Mouse (Mus musculus) spleen, postnatal 0 days (tissue): ENCODE results near the gene Eno3. TPM values are rescaled to one million over a fixed set of nuclear protein-coding genes. Genes with fewer than 3 reads are reported as not detected.

ENCODE experiments used
- polyA plus RNA-seq: library from polyadenylated mRNA; unstranded; fragments of >200 nt; fragmentation: Nextera tagmentation; extraction: Ambion mirVana; gene quantifications from 2 replicates; pipeline ENCODE4 v1.2.1, GENCODE M21; 2015

The Eno3 gene
- 5.8 and 7.9 TPM in 2 replicates for polyA plus RNA-seq

DNA sequence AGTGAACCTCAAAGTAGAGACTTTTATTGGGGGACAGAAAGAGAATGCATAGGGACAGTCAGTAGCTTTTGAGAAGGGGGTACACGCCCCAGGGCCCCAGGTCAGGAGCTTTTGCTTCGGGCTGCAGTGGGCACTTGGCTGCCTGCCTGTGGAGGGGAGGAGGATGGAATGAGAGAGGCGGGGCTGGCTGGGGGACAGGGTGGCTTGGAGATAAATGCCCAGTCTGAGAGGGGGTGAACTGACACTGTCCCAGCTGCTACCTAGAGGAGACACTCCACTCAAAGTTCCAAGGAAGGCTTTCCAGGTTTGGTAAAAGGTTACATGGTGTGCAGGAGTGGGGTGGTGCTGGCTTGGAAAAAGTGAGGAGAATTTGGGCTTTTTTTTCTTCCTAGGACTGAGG lies at the start of gene Eno3:
TSS of gene Eno3 (plus strand) at position 239 of the 400 bp plus-strand sequence.

GRCm38 (mm10) chr11:70615516-70616093 lies 41.4 kb upstream of the Eno3 start, which contains the start of gene 4930544D05Rik:
4930544D05Rik (plus strand) TSS chr11:70615848.

DNA sequence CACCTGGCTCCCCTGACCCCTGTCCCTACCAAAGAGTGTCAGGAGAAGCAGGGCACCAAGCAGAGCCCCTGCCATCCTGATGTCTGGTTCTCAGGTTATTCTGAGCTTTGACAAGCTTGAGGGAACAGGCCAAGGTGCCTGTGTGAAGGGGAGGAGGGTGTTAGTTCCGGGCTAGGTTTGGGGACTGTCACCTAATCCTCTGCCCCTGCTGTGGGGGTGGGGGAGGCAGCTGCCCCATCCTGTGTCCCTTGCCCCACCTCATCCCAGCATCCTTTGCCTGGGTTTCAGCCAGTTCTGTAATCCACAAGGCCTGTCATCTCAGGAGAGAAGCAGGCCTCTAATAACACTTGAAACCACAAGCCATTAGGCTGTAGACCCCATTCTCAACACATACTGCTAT lies 37.9 kb upstream of the Eno3 start, which contains the start of gene Chrne:
TSS of gene Chrne (minus strand) at position 116 of the 400 bp plus-strand sequence.

DNA sequence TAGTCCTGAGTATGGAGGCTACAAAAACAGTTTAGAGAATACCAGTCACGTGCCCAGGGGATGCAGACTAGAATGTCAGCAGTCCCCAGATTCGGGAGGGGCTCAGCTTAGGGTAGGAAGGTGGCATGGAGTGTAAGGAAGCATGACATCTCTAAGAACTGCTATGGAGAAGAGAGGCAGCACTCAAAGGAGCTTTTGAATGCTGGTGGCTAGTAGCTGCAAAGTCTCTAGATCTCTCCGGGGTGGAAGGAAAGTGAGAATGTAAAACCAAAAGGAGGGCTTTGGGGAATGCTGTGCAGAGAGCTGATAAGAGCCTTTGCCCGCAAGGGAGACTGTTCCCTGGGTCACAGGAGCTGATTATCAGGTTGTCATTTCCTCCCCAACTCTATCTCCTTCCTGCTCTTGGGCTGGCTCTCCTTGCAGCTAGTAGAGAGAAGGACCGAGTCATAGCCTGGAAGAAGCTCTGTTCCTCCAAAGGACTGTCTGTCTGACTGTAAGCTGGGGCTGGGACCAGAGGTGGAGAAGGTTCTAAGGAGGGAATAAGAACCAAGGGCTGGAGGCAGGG lies 18.2 kb upstream of the Eno3 start, which contains the start of gene Gp1ba:
TSS of gene Gp1ba (plus strand) at position 409 of the 565 bp plus-strand sequence.

DNA sequence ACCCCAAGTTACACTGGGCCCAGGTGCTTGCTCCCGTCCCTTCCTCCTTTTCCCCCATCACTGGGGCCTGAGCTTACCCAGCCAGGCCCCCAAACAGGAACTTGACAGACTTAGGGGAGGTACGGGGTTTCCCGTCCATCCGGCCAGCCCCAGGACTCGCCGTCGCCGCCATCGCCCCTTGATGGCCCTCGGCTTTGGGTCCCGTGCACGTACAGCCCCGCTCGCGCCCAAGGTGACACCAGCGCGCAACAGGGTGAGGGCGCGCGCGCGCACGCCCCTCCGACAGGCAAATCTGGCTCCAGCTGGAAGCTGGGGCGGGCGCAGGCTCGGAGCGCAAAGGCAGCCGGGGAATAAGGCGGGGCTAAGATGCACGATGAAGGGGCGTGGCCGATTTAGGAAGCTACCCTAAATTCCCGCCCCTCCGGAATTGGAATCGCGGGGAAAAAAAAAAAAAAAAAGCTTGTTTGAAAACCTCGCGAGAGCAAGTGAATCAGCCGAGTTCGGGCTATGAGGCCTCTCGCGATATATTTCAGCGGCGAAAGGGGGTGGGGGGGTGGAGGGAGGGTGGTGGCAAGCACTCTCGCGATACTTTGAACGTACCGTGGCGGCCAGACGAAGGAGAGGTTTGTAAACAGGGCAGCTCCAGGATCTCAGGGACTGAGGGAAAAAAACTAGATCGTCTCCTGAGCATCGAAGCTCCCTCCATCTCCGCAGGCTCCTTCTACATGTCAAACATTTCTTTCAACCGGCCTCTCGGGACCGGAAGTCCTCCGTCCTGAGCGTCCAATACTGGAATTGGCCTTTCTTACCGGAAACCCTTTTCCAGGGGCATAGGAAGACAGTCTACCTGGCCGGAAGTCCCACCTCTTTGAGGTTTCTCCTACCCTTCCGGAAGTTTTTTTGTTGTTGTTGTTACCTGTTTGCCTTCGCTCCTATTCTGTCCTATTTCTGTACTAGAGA lies 10.0 kb upstream of the Eno3 start, which contains the start of the genes Rnf167 and Slc25a11:
TSS of gene Rnf167 (plus strand) at position 545 of the 960 bp plus-strand sequence.
TSS of gene Slc25a11 (minus strand) at position 789 of the 960 bp plus-strand sequence.

DNA sequence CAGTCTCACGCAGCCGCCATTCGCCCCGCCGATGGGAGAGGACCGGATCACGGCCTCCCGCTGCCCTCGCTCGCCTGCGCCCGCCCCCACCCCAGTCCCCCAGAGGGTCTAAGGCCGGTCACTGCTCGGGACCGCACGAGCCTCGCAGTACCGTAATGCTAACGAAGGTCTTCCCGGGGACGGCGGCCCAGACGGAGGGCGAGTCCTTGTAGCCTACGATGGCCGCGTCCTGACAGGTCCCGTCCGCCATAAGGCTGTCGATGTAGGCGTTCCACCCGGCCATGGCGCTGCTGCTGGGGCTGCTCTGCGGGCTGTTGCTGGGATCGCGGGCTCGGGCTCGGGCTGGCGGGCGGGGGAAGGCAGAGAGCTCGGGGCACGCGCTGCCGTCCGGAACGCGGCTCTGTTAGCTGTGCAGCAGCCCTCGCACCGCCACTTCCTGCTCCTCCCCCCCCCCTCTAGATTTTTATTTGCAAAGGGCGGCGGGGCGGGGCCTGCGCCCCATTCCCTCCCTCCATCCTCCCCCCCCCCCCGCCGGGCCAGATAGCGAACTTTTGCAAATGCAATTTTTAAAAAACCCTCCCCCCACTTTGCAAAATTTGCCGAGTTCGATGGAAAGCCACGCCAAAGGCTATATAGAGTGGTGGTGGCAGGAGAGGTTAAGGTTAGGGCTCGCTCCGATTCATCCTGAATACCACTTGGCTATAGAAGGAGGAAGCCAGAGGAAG lies 2.6 kb upstream of the Eno3 start, which contains the start of gene Pfn1:
TSS of gene Pfn1 (minus strand) at position 447 of the 725 bp plus-strand sequence.

DNA sequence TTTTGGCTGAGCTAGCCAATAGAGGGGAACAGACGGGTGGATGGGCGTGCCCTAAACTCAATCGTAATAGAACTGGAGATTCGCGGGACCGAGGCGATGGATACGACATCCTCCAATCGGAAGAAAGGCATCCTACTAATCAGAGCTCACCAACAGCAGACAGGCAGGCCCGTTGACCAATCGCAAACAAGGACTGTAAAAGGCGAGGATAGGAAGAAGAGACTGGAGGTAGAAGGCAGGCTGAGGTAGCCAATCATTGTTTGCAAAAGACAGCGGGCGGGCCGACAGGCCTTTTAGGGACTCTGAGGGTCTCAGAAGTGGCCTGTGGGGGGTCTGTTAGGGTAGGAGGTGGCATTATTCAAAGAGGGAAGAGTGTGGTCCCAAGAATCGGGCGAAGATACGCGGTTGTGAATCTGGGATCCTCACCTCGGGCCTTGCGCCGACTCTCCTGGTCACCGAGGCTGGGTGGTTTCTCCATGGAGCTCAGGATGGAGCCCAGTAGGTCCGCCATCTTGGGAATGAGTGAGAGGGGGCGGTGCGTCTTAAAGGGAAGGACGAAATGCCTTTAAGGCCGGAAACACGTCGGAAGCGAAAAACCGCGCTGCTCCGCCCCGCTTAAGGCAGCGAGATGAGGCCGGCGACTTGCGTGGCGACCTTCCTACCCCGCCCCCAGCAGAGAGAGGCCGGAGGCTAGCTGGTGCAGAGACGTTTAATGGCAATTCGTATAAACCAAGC lies 11.9 kb downstream of the Eno3 start, which contains the start of gene Spag7:
TSS of gene Spag7 (minus strand) at position 646 of the 735 bp plus-strand sequence.

DNA sequence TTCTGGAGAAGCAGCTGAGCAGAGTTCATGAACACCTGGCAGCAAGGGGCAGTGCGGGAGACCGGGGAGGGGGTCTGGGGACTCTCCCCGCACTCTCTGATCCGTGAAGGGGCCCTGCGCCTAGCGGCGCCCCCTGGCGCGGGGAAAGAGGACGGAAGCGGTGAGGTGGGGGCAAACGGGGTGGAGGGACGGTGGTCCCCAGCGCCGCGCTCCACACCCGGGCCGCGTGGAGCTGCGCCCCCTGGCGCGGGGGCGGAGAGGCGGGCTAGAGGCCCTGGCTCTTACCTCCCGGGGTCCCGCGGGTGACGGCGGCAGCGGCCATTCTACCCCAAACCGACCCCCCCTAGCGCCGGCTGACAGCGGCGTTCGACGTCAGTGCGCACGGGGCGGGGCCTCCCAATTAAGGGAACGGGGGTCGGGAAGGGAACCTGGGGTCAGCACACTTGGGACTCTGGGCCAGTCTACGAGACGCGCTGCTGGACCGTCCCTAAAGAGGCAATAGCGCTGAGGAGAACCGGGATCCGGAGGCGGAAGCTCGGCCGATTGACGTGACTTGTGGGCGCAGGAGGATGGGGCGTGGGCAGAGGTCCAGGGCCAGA lies 30.7 kb downstream of the Eno3 start, which contains the start of gene Camta2:
TSS of gene Camta2 (minus strand) at position 505 of the 599 bp plus-strand sequence.

GRCm38 (mm10) chr11:70699722-70700556 lies 42.9 kb downstream of the Eno3 start, which contains the start of the genes Inca1 and Kif1c:
Inca1 (minus strand) TSS chr11:70700155.
Kif1c (plus strand) TSS chr11:70700548.

Other genes with a start within 250 kb of the Eno3 start
- gene Pelp1, start 247.2 kb upstream of the Eno3 start, polyA plus RNA-seq: 14.0 and 14.6 TPM in 2 replicates
- gene Arrb2, start 224.6 kb upstream of the Eno3 start, polyA plus RNA-seq: 26.4 and 33.6 TPM in 2 replicates
- gene Med11, start 205.3 kb upstream of the Eno3 start, polyA plus RNA-seq: 20.4 and 26.3 TPM in 2 replicates
- gene Zmynd15, start 197.8 kb upstream of the Eno3 start, polyA plus RNA-seq: 0.26 and 0.38 TPM in 2 replicates
- gene Cxcl16, start 197.2 kb upstream of the Eno3 start, polyA plus RNA-seq: 3.3 and 3.7 TPM in 2 replicates
- 6.7 and 7.8 TPM in 2 replicates for gene Tm4sf5, start 152.0 kb upstream of the Eno3 start, polyA plus RNA-seq
- 0.25 and 0.34 TPM in 2 replicates for gene Vmo1, start 142.6 kb upstream of the Eno3 start, polyA plus RNA-seq
- gene Gltpd2, start 138.0 kb upstream of the Eno3 start, polyA plus RNA-seq: 0.24 and 0.28 TPM in 2 replicates
- gene Psmb6, start 131.8 kb upstream of the Eno3 start, polyA plus RNA-seq: 345 and 353 TPM in 2 replicates
- gene Gm40193, start 124.3 kb upstream of the Eno3 start, polyA plus RNA-seq: not detected in 2 replicates
- gene Pld2, start 117.1 kb upstream of the Eno3 start, polyA plus RNA-seq: 2.2 and 3.2 TPM in 2 replicates
- gene Mink1, start 94.3 kb upstream of the Eno3 start, polyA plus RNA-seq: 2.9 and 3.9 TPM in 2 replicates
- not detected in 2 replicates for gene 4930544D05Rik, start 41.4 kb upstream of the Eno3 start, polyA plus RNA-seq
- gene Chrne, start 38.0 kb upstream of the Eno3 start, polyA plus RNA-seq: 0.11 TPM in 1 of 2 replicates, not detected in the other
- gene Gp1ba, start 18.1 kb upstream of the Eno3 start, polyA plus RNA-seq: 1.7 and 2.1 TPM in 2 replicates
- 104 and 120 TPM in 2 replicates for gene Rnf167, start 10.0 kb upstream of the Eno3 start, polyA plus RNA-seq
- gene Slc25a11, start 9.7 kb upstream of the Eno3 start, polyA plus RNA-seq: 67.1 and 73.0 TPM in 2 replicates
- gene Pfn1, start 2.6 kb upstream of the Eno3 start, polyA plus RNA-seq: 1,259 and 1,332 TPM in 2 replicates
- gene Spag7, start 12.2 kb downstream of the Eno3 start, polyA plus RNA-seq: 56.2 and 64.6 TPM in 2 replicates
- 5.4 and 6.6 TPM in 2 replicates for gene Camta2, start 30.9 kb downstream of the Eno3 start, polyA plus RNA-seq
- 0.68 and 0.70 TPM in 2 replicates for gene Inca1, start 43.0 kb downstream of the Eno3 start, polyA plus RNA-seq
- gene Kif1c, start 43.3 kb downstream of the Eno3 start, polyA plus RNA-seq: 1.3 and 1.6 TPM in 2 replicates
- 2.2 and 2.8 TPM in 2 replicates for gene Zfp3, start 107.0 kb downstream of the Eno3 start, polyA plus RNA-seq
- 0.52 and 1.1 TPM in 2 replicates for gene Scimp, start 155.4 kb downstream of the Eno3 start, polyA plus RNA-seq
- 19.5 and 21.2 TPM in 2 replicates for gene Rabep1, start 187.6 kb downstream of the Eno3 start, polyA plus RNA-seq